Mouse (Mus musculus) CH12.LX (cell line): ENCODE measurements around the gene Kidins220.

ENCODE experiments used
- CTCF ChIP-seq, 2 experiments: IDR thresholded peaks in 1 of 2; conservative IDR thresholded peaks in 1 of 2; 2 replicates each; pipeline ENCODE4 v1.5.1; 2011 to 2012; ENCODE audit warnings: low read depth in 2 of 2, low read length in 2 of 2, improper control_type of control experiment in 1 of 2, inconsistent platforms in 1 of 2, mild to moderate bottlenecking in 1 of 2, moderate library complexity in 1 of 2
- MYC ChIP-seq: IDR thresholded peaks from 2 replicates; pipeline ENCODE4 v1.6.1; 2011; ENCODE audit warnings: low read depth, mild to moderate bottlenecking, improper control_type of control experiment, low read length
- POLR2AphosphoS2 ChIP-seq: IDR thresholded peaks from 2 replicates; pipeline ENCODE4 v1.6.1; 2011; ENCODE audit warnings: low read depth, low read length, improper control_type of control experiment
- SIN3A ChIP-seq: IDR thresholded peaks from 2 replicates; pipeline ENCODE4 v1.6.1; 2012; ENCODE audit warnings: low read length, improper control_type of control experiment, inconsistent platforms
- USF1 ChIP-seq: IDR thresholded peaks from 2 replicates; pipeline ENCODE4 v1.6.1; 2014; ENCODE audit warnings: low read depth, mild to moderate bottlenecking, inconsistent platforms, low read length, improper control_type of control experiment
- ZKSCAN1 ChIP-seq: IDR thresholded peaks from 2 replicates; pipeline ENCODE4 v1.6.1; 2012; ENCODE audit warnings: low read depth, inconsistent platforms, low read length, improper control_type of control experiment, borderline replicate concordance

DNA sequence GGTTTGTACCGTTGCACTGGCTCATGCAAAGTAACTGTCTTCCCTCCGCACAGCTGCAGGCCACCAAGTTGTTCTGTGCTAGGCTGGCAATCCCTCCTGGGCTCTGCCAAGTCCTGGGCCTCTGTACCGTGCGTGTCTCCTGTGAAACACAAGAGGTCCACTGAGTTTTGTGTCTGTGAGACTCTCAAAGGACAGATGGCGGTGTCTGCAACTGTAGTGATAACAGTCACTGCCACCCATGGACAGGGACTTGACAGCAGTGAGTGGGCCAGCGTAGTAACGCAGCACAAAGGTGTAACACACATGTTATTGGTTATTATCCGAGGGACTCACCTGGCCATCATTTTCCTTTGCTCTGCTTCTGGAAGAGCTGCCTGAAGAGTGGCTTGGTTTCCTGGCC, 35.4 kb upstream of the Kidins220 start:
- TF ChIP-seq SIN3A, result no peak
- no peak for TF ChIP-seq CTCF (conservative IDR thresholded peaks at IDR 0.05 in 1 of 2, IDR thresholded peaks at IDR 0.05 in 1 of 2; ENCODE audit: low read depth in 2 of 2, low read length in 2 of 2)
- no peak for TF ChIP-seq MYC
- no peak for TF ChIP-seq USF1
- no peak for TF ChIP-seq POLR2AphosphoS2
- no peak for TF ChIP-seq ZKSCAN1
